Mouse (Mus musculus): ENCODE data around the gene Plekhs1.

Gene Plekhs1

DNA sequence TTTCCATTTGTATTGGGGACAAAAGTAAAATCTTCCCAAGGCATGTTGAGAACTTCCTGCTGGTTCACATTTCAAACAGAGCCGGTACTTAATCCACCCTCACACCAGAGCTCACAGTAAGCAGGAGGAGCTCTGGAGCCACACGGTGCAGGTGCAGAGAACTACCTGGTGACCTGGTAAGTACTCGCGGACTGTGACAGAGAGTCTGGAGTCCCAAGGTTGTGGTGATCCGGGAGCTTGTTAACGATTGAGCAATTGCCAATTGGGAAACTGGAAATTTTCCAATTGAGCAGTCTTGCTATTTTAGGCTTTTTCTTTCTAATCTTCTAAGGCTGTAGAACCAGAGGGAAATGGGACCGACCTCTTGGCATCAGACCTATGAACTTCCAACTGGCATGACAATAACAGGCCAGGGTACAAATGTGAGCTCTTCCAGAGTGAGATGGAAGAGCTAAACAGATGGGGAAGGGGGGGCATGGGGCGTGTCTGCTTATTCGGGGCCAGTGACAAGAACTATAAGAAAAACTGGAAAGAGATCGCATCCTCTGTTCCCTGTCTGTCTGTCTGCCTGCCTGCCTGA is at the start of gene Plekhs1:
Gene Plekhs1, plus strand, starts transcription at position 119 of the 580 bp plus-strand sequence.
- DNase-seq = no peak

- DNase-seq = no peak
These were observed 43.0 kb upstream of the Plekhs1 start for GRCm38 (mm10) chr19:56418404-56418803.

- DNase-seq = no peak
These were observed 42.0 kb upstream of the Plekhs1 start for GRCm38 (mm10) chr19:56419452-56419851.

DNA sequence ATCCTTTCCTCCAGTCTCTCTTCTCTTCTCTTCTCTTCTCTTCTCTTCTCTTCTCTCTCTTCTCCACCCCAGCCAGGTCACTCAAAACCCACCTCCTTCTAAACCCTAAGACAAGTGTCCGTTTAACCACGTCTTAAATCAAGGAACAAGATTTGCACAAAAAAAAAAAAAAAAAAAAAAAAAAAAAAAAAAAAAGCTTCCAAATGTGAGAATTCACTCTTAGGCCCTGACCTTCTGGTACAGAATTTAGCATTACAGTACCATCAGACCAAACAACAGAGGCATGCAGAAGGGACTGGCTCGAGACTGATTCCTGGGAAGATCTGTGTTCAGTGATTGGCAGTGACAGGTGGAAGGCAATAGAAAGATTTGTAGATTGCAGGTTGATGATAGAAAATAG is 41.1 kb upstream of the Plekhs1 start:
- DNase-seq = no peak

DNA sequence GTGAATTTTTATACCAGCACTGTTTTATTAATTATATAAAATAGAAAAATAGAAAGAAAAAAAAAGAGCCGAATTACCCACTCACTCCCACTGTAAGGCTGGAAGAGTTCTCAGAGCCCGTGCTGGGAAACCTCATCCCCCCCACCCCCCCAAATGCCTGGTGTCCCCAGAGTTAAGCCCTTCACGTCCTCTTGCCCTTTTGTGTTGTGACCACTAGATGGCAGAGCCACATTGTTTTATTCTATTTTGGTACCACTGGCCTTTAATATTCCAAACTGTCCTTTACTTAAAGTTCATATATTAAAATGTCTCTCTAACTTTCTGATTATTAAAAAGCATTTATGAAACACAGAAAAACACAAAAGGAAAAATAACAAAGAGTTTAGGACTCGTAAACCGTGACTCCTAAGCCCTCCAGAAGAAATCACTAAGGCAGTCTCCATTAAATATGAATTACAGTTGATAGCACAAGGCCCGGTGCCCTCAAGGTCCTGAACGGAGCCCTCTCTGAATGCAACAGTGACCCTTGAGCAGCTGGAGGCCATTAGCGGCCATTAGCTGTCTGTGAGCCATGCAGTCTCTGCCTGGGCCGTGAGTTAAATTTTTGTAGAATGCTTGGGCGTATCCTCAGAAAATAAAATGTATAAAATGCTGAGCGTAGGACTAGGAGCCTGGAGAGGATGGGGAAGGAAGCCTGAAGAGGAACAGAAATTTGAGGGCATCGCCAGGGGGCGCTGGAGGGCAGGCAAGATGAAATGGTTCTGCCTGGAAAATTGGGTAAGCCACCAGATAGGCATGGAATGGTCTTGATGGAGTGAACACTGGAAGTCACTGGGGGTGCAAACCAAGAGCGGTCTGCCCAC is 38.7 kb upstream of the Plekhs1 start:
- DNase-seq = peak; percentile 70

- DNase-seq = no peak
These were observed 38.1 kb upstream of the Plekhs1 start for GRCm38 (mm10) chr19:56423370-56423769.

DNA sequence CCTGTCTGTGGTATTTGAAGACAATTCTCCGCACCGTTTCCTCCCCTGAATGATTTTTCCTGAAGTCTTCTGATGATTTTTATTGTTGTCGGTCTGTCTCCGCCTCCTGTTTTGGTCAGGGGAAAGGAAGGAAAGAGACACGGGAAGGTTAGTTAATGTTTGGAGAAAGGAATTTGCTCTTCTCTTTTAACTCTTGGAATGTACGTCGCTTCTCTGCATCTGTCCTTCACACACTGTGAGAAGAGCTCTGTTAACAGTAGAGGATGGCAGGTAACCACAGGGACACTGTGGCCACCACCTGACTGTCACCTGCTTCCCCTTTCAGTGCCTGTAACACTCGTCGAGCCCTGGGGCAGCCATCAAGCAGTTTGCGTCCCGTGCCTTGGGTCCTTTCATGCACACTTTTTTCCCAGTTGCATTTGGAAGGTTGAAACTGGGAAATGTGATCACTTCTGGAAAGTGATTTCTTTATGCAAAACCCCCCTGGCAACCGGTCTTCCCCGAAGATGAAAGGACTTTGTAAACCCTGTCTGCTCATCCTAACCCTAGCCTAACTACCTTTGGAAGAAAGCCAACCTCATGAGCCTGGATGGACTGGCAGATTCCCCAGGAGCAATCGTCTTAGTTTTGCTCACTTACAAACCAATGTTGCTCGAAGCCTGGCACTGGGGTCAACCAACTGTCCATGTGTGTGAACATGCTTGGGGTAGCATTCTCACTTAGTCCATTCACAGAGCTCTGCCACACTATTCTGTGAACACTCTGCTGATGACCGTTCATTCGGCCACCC is 36.6 kb upstream of the Plekhs1 start:
- no peak for DNase-seq

DNA sequence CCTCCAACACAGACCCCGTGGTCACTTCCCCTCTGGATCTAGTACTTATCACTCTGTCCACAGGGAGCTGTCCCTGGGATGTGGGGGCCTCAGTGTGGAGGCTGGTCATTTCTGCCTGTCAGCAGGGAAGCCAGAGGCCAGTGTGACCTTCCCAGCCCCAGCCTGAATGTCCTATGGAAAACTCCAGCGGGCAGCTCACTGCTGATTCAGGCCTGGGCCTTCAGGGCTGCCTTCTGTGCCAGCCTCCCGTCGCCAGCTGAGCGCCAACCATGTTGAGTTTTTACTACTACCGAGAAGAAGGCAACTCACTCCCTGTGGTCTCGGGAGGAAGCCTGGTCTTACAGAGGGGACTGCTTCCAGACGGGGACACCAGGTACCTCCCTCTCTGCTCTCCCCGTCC is 35.9 kb upstream of the Plekhs1 start:
- no peak for DNase-seq

- DNase-seq = no peak
These were observed 31.1 kb upstream of the Plekhs1 start for GRCm38 (mm10) chr19:56430369-56430768.

DNA sequence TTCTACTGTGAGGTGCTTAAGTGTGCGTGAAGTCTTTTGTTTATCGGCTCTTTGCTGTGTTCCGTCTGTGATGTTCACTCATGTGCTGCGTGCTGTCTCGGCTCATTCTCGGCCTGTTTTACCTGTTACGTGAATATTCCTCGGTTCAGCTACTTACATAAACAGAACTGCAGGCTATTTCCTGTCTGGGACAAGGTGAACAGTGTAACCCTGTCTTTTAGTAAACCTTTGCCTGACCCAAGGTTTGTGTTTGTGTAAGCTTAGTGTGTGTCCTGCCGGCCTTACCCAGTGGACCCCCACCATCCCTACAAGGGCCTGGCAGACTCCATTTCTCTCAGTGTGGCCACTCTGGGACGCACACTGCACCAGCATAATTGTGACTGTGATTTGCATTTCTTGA is 28.7 kb upstream of the Plekhs1 start:
- no peak for DNase-seq

- no peak for DNase-seq
These were observed 27.9 kb upstream of the Plekhs1 start for GRCm38 (mm10) chr19:56433581-56433980.

- DNase-seq = no peak
These were observed 25.1 kb upstream of the Plekhs1 start for GRCm38 (mm10) chr19:56436380-56436779.

DNA sequence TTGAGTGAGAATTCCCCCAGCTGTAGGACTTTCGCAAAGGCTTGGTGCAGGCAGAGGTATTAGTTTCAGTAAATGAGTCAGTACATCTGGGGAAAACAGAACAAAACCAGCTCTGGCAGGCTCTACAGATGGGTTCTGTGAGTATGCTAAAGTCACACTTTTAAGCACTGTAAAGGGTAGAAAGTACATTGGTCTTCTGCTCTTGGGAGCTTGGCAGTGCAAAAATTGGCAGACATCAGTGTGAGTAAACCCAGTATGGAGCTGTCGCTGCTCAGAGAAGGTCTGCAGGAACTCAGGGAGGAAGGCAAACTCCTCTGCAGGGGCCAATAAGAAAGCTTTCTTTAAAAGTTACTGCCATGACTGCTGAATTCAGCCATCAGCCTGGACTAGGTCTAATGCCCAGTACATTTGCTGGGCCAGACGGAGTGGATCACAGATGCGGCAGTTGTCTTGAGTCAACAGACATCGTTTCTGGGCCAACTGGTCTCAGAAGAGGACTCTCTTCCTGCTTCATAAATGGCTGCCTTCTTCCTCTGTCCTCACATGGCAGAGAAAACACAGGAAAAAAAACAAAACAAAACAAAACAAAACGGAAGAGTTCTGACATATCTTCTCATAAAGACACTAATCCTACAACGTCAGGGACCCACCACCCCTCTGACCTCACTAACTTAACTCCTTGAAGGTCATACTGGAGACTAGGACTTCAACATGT is 22.9 kb upstream of the Plekhs1 start:
- no peak for DNase-seq

GRCm38 (mm10) chr19:56439072-56439434 is 22.4 kb upstream of the Plekhs1 start:
- DNase-seq = no peak

GRCm38 (mm10) chr19:56443445-56443844 is 18.0 kb upstream of the Plekhs1 start:
- DNase-seq = no peak

- no peak for DNase-seq
These were observed 12.7 kb upstream of the Plekhs1 start for GRCm38 (mm10) chr19:56448784-56449183.

DNA sequence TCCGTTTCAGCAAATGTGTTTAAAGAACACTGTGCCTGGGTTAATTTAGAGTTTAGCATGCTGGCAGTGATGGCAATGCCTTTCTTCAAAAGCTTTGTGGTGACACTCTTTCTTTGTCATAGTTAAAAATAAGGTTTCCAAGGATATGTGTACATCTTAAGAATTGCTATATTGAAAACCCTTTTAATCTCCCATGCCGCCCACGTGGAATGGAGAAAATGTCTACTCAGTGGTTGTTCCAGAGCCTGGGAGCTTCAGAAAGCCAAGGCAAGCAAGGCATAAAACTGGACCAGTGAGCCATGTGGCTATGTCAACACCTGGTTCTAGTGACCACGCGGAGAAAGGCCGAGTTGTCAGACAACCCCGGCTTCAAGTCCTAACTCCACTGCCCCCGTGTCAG is 11.9 kb upstream of the Plekhs1 start:
- no peak for DNase-seq

DNA sequence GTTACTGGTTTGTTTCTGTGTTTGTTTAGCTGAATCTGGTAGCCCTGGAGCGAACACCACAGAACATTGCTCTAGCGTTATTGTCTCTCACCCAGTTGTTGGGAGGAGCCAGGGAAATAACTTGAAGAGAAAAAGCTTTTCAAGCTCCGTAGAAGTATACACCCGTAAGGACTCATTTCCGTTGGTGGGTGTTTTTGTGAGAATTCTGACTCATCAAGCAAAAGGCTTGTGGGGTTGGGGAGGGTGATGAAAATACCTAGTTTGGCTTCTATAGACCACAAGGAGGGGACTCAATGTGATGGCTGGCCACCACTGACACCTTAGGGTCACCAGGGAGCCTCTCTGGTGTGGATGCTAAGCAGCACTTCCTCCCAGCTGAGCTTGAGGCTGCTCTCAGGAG is 10.5 kb upstream of the Plekhs1 start:
- DNase-seq = no peak

DNA sequence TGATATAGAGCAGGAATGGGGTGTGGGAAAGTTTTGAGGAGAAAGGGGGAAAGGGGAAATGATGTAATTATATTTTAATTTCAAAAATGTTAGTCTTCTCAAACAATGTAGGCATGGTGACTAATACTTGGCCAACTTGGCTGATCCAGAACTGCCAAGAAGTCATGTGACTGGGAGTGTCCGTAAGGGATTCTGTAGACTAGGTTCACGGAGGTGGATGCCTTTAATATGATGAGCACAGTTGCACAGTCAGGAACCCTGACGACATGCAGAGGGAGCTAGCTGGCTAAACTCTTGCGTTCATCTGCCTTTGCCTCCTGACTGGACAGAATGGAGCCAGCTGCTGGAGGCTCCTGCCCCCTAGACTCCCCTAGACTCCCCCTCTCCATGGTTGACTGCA is 9.6 kb upstream of the Plekhs1 start:
- DNase-seq = no peak

DNA sequence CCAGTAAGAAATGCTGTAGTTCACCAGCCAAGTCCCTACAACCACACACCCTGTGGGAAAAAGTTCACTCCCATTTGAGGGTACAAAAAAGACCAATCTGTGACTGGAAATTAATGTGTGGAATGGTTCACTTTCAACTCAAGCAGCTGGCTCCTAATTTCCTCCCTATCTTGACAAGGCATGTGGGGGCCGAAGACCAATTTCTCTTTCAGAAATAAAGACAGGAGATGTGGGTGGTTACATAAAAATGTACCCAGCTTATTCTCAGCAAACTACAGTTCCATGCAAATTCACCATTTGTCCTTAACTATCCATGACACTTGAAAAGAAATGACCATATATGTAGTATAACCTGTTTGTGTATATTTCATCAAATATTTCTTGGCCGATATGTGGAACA is 9.0 kb upstream of the Plekhs1 start:
- DNase-seq = no peak

GRCm38 (mm10) chr19:56454862-56455261 is 6.6 kb upstream of the Plekhs1 start:
- no peak for DNase-seq

- no peak for DNase-seq
These were observed 6.1 kb upstream of the Plekhs1 start for GRCm38 (mm10) chr19:56455369-56455768.

DNA sequence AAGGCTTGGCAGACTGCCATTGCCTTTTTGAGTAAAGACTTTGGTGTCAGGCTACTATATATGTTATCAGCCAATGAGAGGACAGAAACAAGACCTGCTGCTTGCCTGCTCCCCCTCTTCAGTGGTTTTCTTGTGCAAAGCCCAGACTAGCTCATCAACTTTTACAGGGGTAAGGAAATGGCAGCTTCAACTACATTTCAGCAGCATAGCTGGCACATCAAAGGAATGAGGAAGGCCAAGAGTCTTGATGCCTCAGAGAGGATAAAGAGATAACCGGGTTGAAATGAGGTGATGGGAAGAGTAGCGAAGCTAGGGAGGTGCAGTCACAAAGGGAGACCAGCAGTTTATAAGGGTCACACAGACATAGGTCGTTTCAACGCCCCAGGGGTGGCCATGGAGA is 3.9 kb upstream of the Plekhs1 start:
- no peak for DNase-seq

Measured in thymus, postnatal 14 days (tissue).